Comparison of ENCODE assay signal across 8 mouse cellular contexts in the genomic region with DNA sequence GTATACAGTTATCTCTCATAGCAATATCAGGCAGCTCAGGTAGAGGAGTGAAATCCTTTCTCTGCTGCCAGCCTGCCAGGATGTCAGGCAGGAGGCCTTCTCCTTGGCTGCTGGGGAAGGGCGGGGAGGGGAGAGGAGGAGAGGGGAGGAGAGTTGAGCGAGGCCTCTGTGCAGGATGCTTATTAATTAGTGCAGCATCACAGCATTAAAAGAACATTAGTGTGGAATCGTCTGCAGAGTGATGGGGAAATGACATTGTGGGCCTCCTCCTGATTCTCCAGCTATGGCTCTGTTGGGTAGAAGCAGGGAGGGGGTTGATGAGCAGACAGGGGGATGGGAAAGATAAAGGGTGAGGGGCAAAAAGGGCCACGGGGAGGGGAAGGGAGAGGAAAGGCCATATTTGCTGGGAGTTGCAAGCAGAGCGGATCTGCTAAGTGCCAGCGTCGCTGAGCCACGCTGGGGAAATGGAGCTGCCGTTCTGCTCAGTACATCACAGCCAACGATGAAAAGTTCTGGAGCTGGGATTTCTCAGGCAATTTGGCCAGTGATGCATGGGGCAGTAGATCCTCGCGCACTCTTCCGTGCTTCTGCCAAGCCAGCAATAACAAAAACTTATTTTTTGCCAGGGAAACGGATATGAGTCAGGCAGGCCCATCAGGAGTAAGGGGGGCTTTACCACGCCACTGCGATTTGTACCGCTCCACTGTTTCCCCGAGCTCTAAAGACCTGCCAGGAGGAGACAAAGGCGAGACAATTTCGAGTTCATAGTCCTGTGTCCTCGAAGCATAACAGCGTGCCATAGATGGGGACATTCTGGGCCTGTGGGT. TPM values are rescaled to one million over a fixed set of nuclear protein-coding genes. Genes with fewer than 3 reads are reported as not detected.
DNase-seq lines count a peak whose midpoint lies in the region; ATAC-seq and TF ChIP-seq lines count a peak whose summit lies in the region.
"Had no signal": no experiment of that assay in that cellular context is flagged by ENCODE, and none has a peak within 500 bp of the region (broad histone marks: within the 10 kb centered on the region; RNA-seq: fewer than 3 reads in every experiment).

No protein-coding gene starts in this region.

- no peak for TF ChIP-seq CTCF in brain, embryonic 14.5 days (IDR thresholded peaks at IDR 0.05; ENCODE audit: borderline replicate concordance, extremely low read depth, insufficient read depth, insufficient read length)
- no peak for TF ChIP-seq CTCF in hindbrain, postnatal 0 days (IDR thresholded peaks at IDR 0.05; ENCODE audit: low read depth)

- no peaks in the 10 kb centered on the region for H3K9me3 ChIP-seq in forebrain, embryonic 11.5 days (ENCODE audit: control insufficient read depth, low read length)
- no peaks in the 10 kb centered on the region for H3K9me3 ChIP-seq in hindbrain, postnatal 0 days (ENCODE audit: low read length)
- H3K9me3 ChIP-seq in midbrain, embryonic 13.5 days = no peaks in the 10 kb centered on the region

- H3K27ac ChIP-seq in forebrain, embryonic 11.5 days (ENCODE audit: low read depth, low read length) = 0 out of 2 replicates have a peak overlapping the region, but pooled peaks have one; percentile 6
- H3K27ac ChIP-seq in hindbrain, postnatal 0 days = peak overlapping the region; percentile 22; the same call in 1 of the 2 replicates
- peak overlapping the region; percentile 51 for H3K27ac ChIP-seq in midbrain, embryonic 13.5 days
- H3K27ac ChIP-seq: macrophage had no signal

- peak; percentile 75 for DNase-seq in brain, embryonic 14.5 days (ENCODE audit: low read depth)
- peak; percentile 66 for DNase-seq in forebrain, embryonic 11.5 days (ENCODE audit: low spot score)
- DNase-seq in hindbrain, postnatal 0 days (ENCODE audit: low spot score) = peak; percentile 55
- DNase-seq in right cerebral cortex, postnatal 36 days (ENCODE audit: low spot score in 2 of 2) = no peak
- no peak for DNase-seq in adrenal gland, adult 8-10 months
- no peak for DNase-seq in urinary bladder, postnatal 4 days (ENCODE audit: low spot score in 2 of 2)

- peak overlapping the region; percentile 23; the same call in 1 of the 2 replicates for H3K9ac ChIP-seq in forebrain, embryonic 11.5 days (ENCODE audit: low read length)
- H3K9ac ChIP-seq in hindbrain, postnatal 0 days (replicated peaks; ENCODE audit: low read length) = 0 out of 2 replicates have a peak overlapping the region, but pooled peaks have one; percentile 13
- no peak overlapping the region for H3K9ac ChIP-seq in midbrain, embryonic 13.5 days (replicated peaks)

- H3K4me3 ChIP-seq in forebrain, embryonic 11.5 days (ENCODE audit: low read depth, low read length) = no peak overlapping the region
- H3K4me3 ChIP-seq in hindbrain, postnatal 0 days (ENCODE audit: low read length) = no peak overlapping the region
- H3K4me3 ChIP-seq in midbrain, embryonic 13.5 days (replicated peaks) = no peak overlapping the region

- peaks cover 2% of the 10 kb centered on the region; the same call in 1 of the 2 replicates for H3K27me3 ChIP-seq in forebrain, embryonic 11.5 days (ENCODE audit: control insufficient read depth, insufficient read depth, low read length)
- H3K27me3 ChIP-seq in hindbrain, postnatal 0 days (ENCODE audit: insufficient read depth, low read length) = no peaks in the 10 kb centered on the region
- H3K27me3 ChIP-seq in midbrain, embryonic 13.5 days = peaks cover 58% of the 10 kb centered on the region

- TF ChIP-seq POLR2A in brain, embryonic 14.5 days (IDR thresholded peaks at IDR 0.05; ENCODE audit: borderline replicate concordance, extremely low read depth, insufficient read depth, insufficient read length, poor library complexity, severe bottlenecking) = no peak

- WGBS in forebrain, embryonic 11.5 days = 37% methylated on average over 22 of the region's 22 CpGs
- WGBS in hindbrain, postnatal 0 days = 15% methylated on average over 22 of the region's 22 CpGs
- 21% methylated on average over 22 of the region's 22 CpGs for WGBS in midbrain, embryonic 13.5 days

- ATAC-seq in forebrain, embryonic 11.5 days (replicated peaks; ENCODE audit: low FRiP score) = no peak
- peak; percentile 57 for ATAC-seq in hindbrain, postnatal 0 days
- peak; percentile 64 for ATAC-seq in midbrain, embryonic 13.5 days

- H3K36me3 ChIP-seq in forebrain, embryonic 11.5 days (ENCODE audit: control insufficient read depth, insufficient read depth, low read length) = no peaks in the 10 kb centered on the region
- H3K36me3 ChIP-seq in hindbrain, postnatal 0 days (ENCODE audit: insufficient read depth, low read length) = no peaks in the 10 kb centered on the region
- H3K36me3 ChIP-seq in midbrain, embryonic 13.5 days = no peaks in the 10 kb centered on the region

- peaks cover 8% of the 10 kb centered on the region; the same call in 1 of the 2 replicates for H3K4me1 ChIP-seq in forebrain, embryonic 11.5 days (replicated peaks; ENCODE audit: control insufficient read depth, insufficient read depth, low read length)
- H3K4me1 ChIP-seq in hindbrain, postnatal 0 days (ENCODE audit: insufficient read depth, low read length) = peaks cover 11% of the 10 kb centered on the region; the same call in 1 of the 2 replicates
- H3K4me1 ChIP-seq in midbrain, embryonic 13.5 days (replicated peaks) = peaks cover 28% of the 10 kb centered on the region

- no peak overlapping the region for H3K4me2 ChIP-seq in forebrain, embryonic 11.5 days (ENCODE audit: low read depth, low read length, severe bottlenecking)
- peak overlapping the region; percentile 25; the same call in 1 of the 2 replicates for H3K4me2 ChIP-seq in hindbrain, postnatal 0 days (ENCODE audit: low read depth, low read length)
- H3K4me2 ChIP-seq in midbrain, embryonic 13.5 days (replicated peaks) = peak overlapping the region; percentile 25

RNA-seq across cellular contexts. Expression of a gene that starts 30.8 kb away (rescaled TPM):
- 49.0 and 51.3 TPM in 2 replicates for polyA plus RNA-seq in brain, embryonic 14.5 days (2012; rRNA removed)
- 55.6 and 59.3 TPM in 2 replicates for polyA plus RNA-seq in forebrain, embryonic 11.5 days (2014; fragmentation: Nextera tagmentation; extraction: Ambion mirVana)
- total RNA-seq in hindbrain, postnatal 0 days (2014; rRNA removed) = 24.6 and 25.0 TPM in 2 replicates
- polyA plus RNA-seq in hindbrain, postnatal 0 days (2015; fragmentation: Nextera tagmentation; extraction: Ambion mirVana) = 18.3 and 22.3 TPM in 2 replicates
- 30.0 and 30.2 TPM in 2 replicates for polyA plus RNA-seq in midbrain, embryonic 13.5 days (2015; fragmentation: Nextera tagmentation; extraction: Ambion mirVana)
- total RNA-seq in adrenal gland, adult 8-10 months (2022) = 10 to 100 TPM; 22.6 to 40.9 (median 30.5) TPM

Comparison
In these comparisons a context has a peak if more than half of its experiments do, and no peak if none do; other contexts are left out.
1. DNase-seq: peak in brain, embryonic 14.5 days (single experiment), forebrain, embryonic 11.5 days (single experiment) and hindbrain, postnatal 0 days (single experiment); none in right cerebral cortex, postnatal 36 days (0 of 2), adrenal gland, adult 8-10 months (single experiment) and urinary bladder, postnatal 4 days (0 of 2).
2. Peak in every context shown above with its lines, with median percentiles within 50 percentile points of each other: H3K27ac ChIP-seq.